Comparison of ENCODE assay signal across 20 mouse cellular contexts in genomic region chr9:61261739-61262333, GRCm38 (mm10).
DNase-seq lines count a peak whose midpoint lies in the region; ATAC-seq and TF ChIP-seq lines count a peak whose summit lies in the region.
"Had no signal": no experiment of that assay in that cellular context is flagged by ENCODE, and none has a peak within 500 bp of the region (broad histone marks: within the 10 kb centered on the region; RNA-seq: fewer than 3 reads in every experiment).

No protein-coding gene starts in this region.

- TF ChIP-seq CTCF in forebrain, postnatal 0 days (IDR thresholded peaks at IDR 0.05; ENCODE audit: low read depth): no peak
- TF ChIP-seq CTCF in cerebellum, adult 2 months (IDR thresholded peaks at IDR 0.05; ENCODE audit: borderline replicate concordance, insufficient read depth, low read depth, low read length): no peak

- no peak overlapping the region for H3K9ac ChIP-seq in forebrain, postnatal 0 days
- H3K9ac ChIP-seq in forebrain, embryonic 13.5 days: no peak overlapping the region
- H3K9ac ChIP-seq in embryonic facial prominence, embryonic 11.5 days (replicated peaks; ENCODE audit: low read length): no peak overlapping the region
- no peak overlapping the region for H3K9ac ChIP-seq in hindbrain, embryonic 16.5 days (ENCODE audit: low read depth, low read length)
- H3K9ac ChIP-seq in kidney, embryonic 16.5 days (replicated peaks; ENCODE audit: low read length): no peak overlapping the region
- H3K9ac ChIP-seq: lung, embryonic 15.5 days had no signal

- 0 out of 2 replicates have a peak, but pooled peaks cover 4% of the 10 kb centered on the region for H3K4me1 ChIP-seq in forebrain, postnatal 0 days (ENCODE audit: insufficient read depth)
- peaks cover 32% of the 10 kb centered on the region for H3K4me1 ChIP-seq in forebrain, embryonic 13.5 days
- peaks cover 5% of the 10 kb centered on the region; the same call in 1 of the 2 replicates for H3K4me1 ChIP-seq in embryonic facial prominence, embryonic 11.5 days (ENCODE audit: control insufficient read depth, insufficient read depth, low read length)
- peaks cover 14% of the 10 kb centered on the region for H3K4me1 ChIP-seq in hindbrain, embryonic 16.5 days (ENCODE audit: control insufficient read depth, insufficient read depth, low read depth, low read length)
- H3K4me1 ChIP-seq in cerebellum, adult 2 months (ENCODE audit: control insufficient read depth, insufficient read depth, low read length): no peaks in the 10 kb centered on the region
- peaks cover 16% of the 10 kb centered on the region for H3K4me1 ChIP-seq in kidney, embryonic 16.5 days (ENCODE audit: insufficient read depth, low read length)

- H3K4me2 ChIP-seq in forebrain, postnatal 0 days (ENCODE audit: low read depth): no peak overlapping the region
- H3K4me2 ChIP-seq in forebrain, embryonic 13.5 days: no peak overlapping the region
- H3K4me2 ChIP-seq in embryonic facial prominence, embryonic 11.5 days (ENCODE audit: low read depth, low read length): no peak overlapping the region
- no peak overlapping the region for H3K4me2 ChIP-seq in hindbrain, embryonic 16.5 days (ENCODE audit: low read length)
- no peak overlapping the region for H3K4me2 ChIP-seq in kidney, embryonic 16.5 days (replicated peaks; ENCODE audit: low read depth, low read length)
- H3K4me2 ChIP-seq: liver, embryonic 11.5 days; lung, embryonic 15.5 days had no signal

- H3K4me3 ChIP-seq in forebrain, postnatal 0 days (ENCODE audit: low read depth, low read length): no peak overlapping the region
- H3K4me3 ChIP-seq in forebrain, embryonic 13.5 days: no peak overlapping the region
- H3K4me3 ChIP-seq in embryonic facial prominence, embryonic 11.5 days (ENCODE audit: low read depth, low read length): no peak overlapping the region
- no peak overlapping the region for H3K4me3 ChIP-seq in hindbrain, embryonic 16.5 days (ENCODE audit: low read length)
- no peak overlapping the region for H3K4me3 ChIP-seq in cerebellum, adult 2 months (replicated peaks; ENCODE audit: insufficient read depth, low read depth, low read length)
- no peak overlapping the region for H3K4me3 ChIP-seq in kidney, embryonic 16.5 days (ENCODE audit: low read length)
- H3K4me3 ChIP-seq: left cerebral cortex, adult 2 months; limb, embryonic 10.5 days; lung, embryonic 15.5 days had no signal

- H3K27ac ChIP-seq in forebrain, postnatal 0 days (ENCODE audit: low read depth, low read length): no peak overlapping the region
- no peak overlapping the region for H3K27ac ChIP-seq in forebrain, embryonic 13.5 days
- no peak overlapping the region for H3K27ac ChIP-seq in embryonic facial prominence, embryonic 11.5 days (replicated peaks; ENCODE audit: low read depth, low read length)
- no peak overlapping the region for H3K27ac ChIP-seq in hindbrain, embryonic 16.5 days (ENCODE audit: low read depth, low read length)
- H3K27ac ChIP-seq in cerebellum, adult 2 months (ENCODE audit: insufficient read depth, low read length): no peak overlapping the region
- H3K27ac ChIP-seq in kidney, embryonic 16.5 days (ENCODE audit: low read length): no peak overlapping the region
- H3K27ac ChIP-seq: left cerebral cortex, adult 2 months; limb, embryonic 10.5 days; lung, embryonic 15.5 days had no signal

- no peak for ATAC-seq in forebrain, postnatal 0 days
- ATAC-seq in forebrain, embryonic 13.5 days: no peak
- no peak for ATAC-seq in embryonic facial prominence, embryonic 11.5 days (replicated peaks; ENCODE audit: insufficient number of reproducible peaks, low FRiP score, low TSS enrichment, low read depth)
- 0 out of 2 replicates have a peak, but pooled peaks have one; percentile 15 for ATAC-seq in hindbrain, embryonic 16.5 days
- ATAC-seq in kidney, embryonic 16.5 days (ENCODE audit: low FRiP score, low TSS enrichment): no peak
- ATAC-seq: forebrain, embryonic 16.5 days; intestine, postnatal 0 days had no signal

- WGBS in forebrain, postnatal 0 days: 31% methylated on average over 12 of the region's 12 CpGs
- WGBS in forebrain, embryonic 13.5 days: 53% methylated on average over 12 of the region's 12 CpGs
- 35% methylated on average over 12 of the region's 12 CpGs for WGBS in embryonic facial prominence, embryonic 11.5 days
- WGBS in hindbrain, embryonic 16.5 days: 15% methylated on average over 12 of the region's 12 CpGs
- WGBS in cerebellum, adult 2 months: 69% methylated on average over 12 of the region's 12 CpGs
- WGBS in kidney, embryonic 16.5 days: 29% methylated on average over 12 of the region's 12 CpGs

- H3K36me3 ChIP-seq in forebrain, postnatal 0 days (ENCODE audit: insufficient read depth): no peaks in the 10 kb centered on the region
- H3K36me3 ChIP-seq in forebrain, embryonic 13.5 days (ENCODE audit: poor library complexity, severe bottlenecking): no peaks in the 10 kb centered on the region
- H3K36me3 ChIP-seq in embryonic facial prominence, embryonic 11.5 days (replicated peaks; ENCODE audit: control insufficient read depth, insufficient read depth, low read depth, low read length): no peaks in the 10 kb centered on the region
- no peaks in the 10 kb centered on the region for H3K36me3 ChIP-seq in hindbrain, embryonic 16.5 days (ENCODE audit: control insufficient read depth, insufficient read depth, low read length)
- H3K36me3 ChIP-seq in kidney, embryonic 16.5 days (ENCODE audit: insufficient read depth, low read length): no peaks in the 10 kb centered on the region
- H3K36me3 ChIP-seq: limb, embryonic 10.5 days; lung, embryonic 15.5 days had no signal

- H3K27me3 ChIP-seq in forebrain, postnatal 0 days (ENCODE audit: insufficient read depth, low read length): no peaks in the 10 kb centered on the region
- H3K27me3 ChIP-seq in forebrain, embryonic 13.5 days: peaks cover 5% of the 10 kb centered on the region; the same call in 1 of the 2 replicates
- no peaks in the 10 kb centered on the region for H3K27me3 ChIP-seq in embryonic facial prominence, embryonic 11.5 days (ENCODE audit: control insufficient read depth, insufficient read depth, low read length)
- H3K27me3 ChIP-seq in hindbrain, embryonic 16.5 days (replicated peaks; ENCODE audit: control insufficient read depth, insufficient read depth, low read length): no peaks in the 10 kb centered on the region
- no peaks in the 10 kb centered on the region for H3K27me3 ChIP-seq in cerebellum, adult 2 months (ENCODE audit: control insufficient read depth, insufficient read depth, low read length)
- no peaks in the 10 kb centered on the region for H3K27me3 ChIP-seq in kidney, embryonic 16.5 days (ENCODE audit: insufficient read depth, low read length)
- H3K27me3 ChIP-seq: CH12.LX had no signal

- DNase-seq in forebrain, postnatal 0 days: peak; percentile 14
- DNase-seq in embryonic facial prominence, embryonic 11.5 days (ENCODE audit: low spot score): peak; percentile 38
- DNase-seq in retina, embryonic 14.5 days (ENCODE audit: low spot score): peak; percentile 54
- DNase-seq in cerebellum, adult 2 months: no peak
- DNase-seq: adrenal gland, postnatal 14 days; cerebellum, adult 9-10 months; heart, adult 18-20 months; heart, postnatal 4 days; kidney, postnatal 14 days; thymus, postnatal 14 days had no signal

- 0 out of 2 replicates have a peak, but pooled peaks cover 5% of the 10 kb centered on the region for H3K9me3 ChIP-seq in forebrain, postnatal 0 days (ENCODE audit: low read length)
- peaks cover 7% of the 10 kb centered on the region; the same call in 1 of the 2 replicates for H3K9me3 ChIP-seq in forebrain, embryonic 13.5 days (replicated peaks)
- H3K9me3 ChIP-seq in embryonic facial prominence, embryonic 11.5 days (replicated peaks; ENCODE audit: control insufficient read depth, low read length): no peaks in the 10 kb centered on the region
- peaks cover 2% of the 10 kb centered on the region; the same call in 1 of the 2 replicates for H3K9me3 ChIP-seq in hindbrain, embryonic 16.5 days (ENCODE audit: control insufficient read depth, low read length)
- H3K9me3 ChIP-seq in kidney, embryonic 16.5 days (ENCODE audit: low read length): no peaks in the 10 kb centered on the region
- H3K9me3 ChIP-seq: limb, embryonic 10.5 days; lung, embryonic 15.5 days had no signal

- no peak for TF ChIP-seq POLR2A in cerebellum, adult 2 months (IDR thresholded peaks at IDR 0.05; ENCODE audit: borderline replicate concordance, insufficient read depth, low read length)

Comparison
In these comparisons a context has a peak if more than half of its experiments do, and no peak if none do; other contexts are left out.
1. DNase-seq: peak in forebrain, postnatal 0 days (single experiment), embryonic facial prominence, embryonic 11.5 days (single experiment) and retina, embryonic 14.5 days (single experiment); none in cerebellum, adult 2 months (0 of 2).